ENCODE assay signal across 8 mouse cellular contexts in genomic region chr1:181170210-181170609, GRCm38 (mm10).
DNase-seq lines count a peak whose midpoint lies in the region.

No protein-coding gene starts in this region.

- peak; percentile 46 to 48 for DNase-seq in spleen, adult 18-20 months
- DNase-seq in spleen, adult 12 weeks (ENCODE audit: low spot score): no peak
- peak; percentile 33 for DNase-seq in T-cell, adult 2 months (ENCODE audit: low spot score)
- peak; percentile 29 to 32 for DNase-seq in lung, postnatal 4 days
- peak; percentile 69 to 74 for DNase-seq in spleen, postnatal 36 days (ENCODE audit: low spot score in 2 of 2)
- no peak for DNase-seq in cerebellum, postnatal 14 days
- DNase-seq in cerebellum, adult 9-11 months: no peak
- DNase-seq in embryo, embryonic 9.5 days (ENCODE audit: extremely low spot score): no peak

Comparison
In these comparisons a context has a peak if more than half of its experiments do, and no peak if none do; other contexts are left out.
1. DNase-seq: peak in spleen, adult 18-20 months (2 of 2), T-cell, adult 2 months (single experiment), lung, postnatal 4 days (2 of 2) and spleen, postnatal 36 days (2 of 2); none in spleen, adult 12 weeks (single experiment), cerebellum, postnatal 14 days (0 of 2), cerebellum, adult 9-11 months (single experiment) and embryo, embryonic 9.5 days (single experiment).